Mouse (Mus musculus) brain, embryonic 14.5 days (tissue): ENCODE measurements at regions not wholly inside any gene's neighbourhood (a gene's known extent, or its start where the extent isn't known, plus 50 kb on each side); places are given as distances from the start of the nearest gene placed in this dataset.

ENCODE experiments used
- CTCF ChIP-seq: fragments of 200-500 bp; IDR thresholded peaks from 2 replicates; pipeline ENCODE4 v1.5.1; 2012; ENCODE audit warnings: inconsistent platforms, mild to moderate bottlenecking, moderate library complexity, borderline replicate concordance; ENCODE audit not compliant: insufficient read depth, insufficient read length; ENCODE audit errors: extremely low read depth
- POLR2A ChIP-seq: fragments of 200-500 bp; IDR thresholded peaks from 2 replicates; pipeline ENCODE4 v1.6.1; 2012; ENCODE audit warnings: mild to moderate bottlenecking, inconsistent platforms, borderline replicate concordance; ENCODE audit not compliant: poor library complexity, insufficient read depth, insufficient read length, severe bottlenecking; ENCODE audit errors: extremely low read depth

DNA sequence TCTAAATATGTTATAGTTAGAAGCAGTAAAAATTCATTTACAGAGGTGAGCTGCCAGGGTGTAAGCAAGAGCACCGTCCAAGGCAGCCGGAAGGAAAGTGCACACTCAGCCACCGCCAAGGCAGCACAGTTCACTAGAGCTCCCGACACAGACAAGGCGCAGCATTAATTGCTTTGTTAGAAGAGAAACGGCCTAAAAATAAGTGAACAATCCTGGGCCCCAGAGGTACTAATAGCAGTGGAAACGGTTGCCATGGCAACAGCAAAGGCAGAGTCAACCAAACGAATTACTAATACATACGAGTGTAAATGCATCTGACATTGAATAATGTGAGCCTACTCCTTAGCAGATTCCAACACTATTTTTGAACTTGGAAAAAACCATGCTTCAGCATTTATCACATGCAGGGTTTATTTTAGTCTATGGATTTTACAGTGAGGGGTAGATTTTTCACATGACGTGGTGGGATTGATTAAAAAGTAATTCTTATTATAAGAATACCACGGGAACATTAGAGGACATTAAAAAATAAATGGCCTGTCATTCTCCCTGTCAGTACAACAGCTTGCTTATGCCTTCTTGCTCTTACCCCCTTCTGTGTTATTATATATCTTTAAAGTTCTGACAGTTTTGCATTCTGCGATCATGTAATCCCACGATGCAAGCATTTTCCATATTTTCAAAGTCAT lies 62.5 kb downstream of the Cavin4 start:
- TF ChIP-seq CTCF (no peak), POLR2A (no peak)
